Mouse (Mus musculus) C2C12 (cell line): ENCODE data around the gene Fxyd6.

Experiments used
- CTCF ChIP-seq: IDR thresholded peaks from one replicate; pipeline ENCODE4 v1.5.1; 2011; ENCODE audit not compliant: control insufficient read depth, insufficient read depth, insufficient read length
- FOSL1 ChIP-seq: IDR thresholded peaks from one replicate; pipeline ENCODE4 v1.8.0; 2011; ENCODE audit warnings: mild to moderate bottlenecking, low read length; ENCODE audit not compliant: poor library complexity, insufficient read depth, severe bottlenecking
- MYOD1 ChIP-seq: IDR thresholded peaks from one replicate; pipeline ENCODE4 v1.6.1; 2011; ENCODE audit warnings: low read depth; ENCODE audit not compliant: control insufficient read depth, insufficient read length
- MYOG ChIP-seq: IDR thresholded peaks from one replicate; pipeline ENCODE4 v1.6.1; 2011; ENCODE audit not compliant: control insufficient read depth, insufficient read length; ENCODE audit errors: extremely low read depth

- no peak for TF ChIP-seq CTCF
- TF ChIP-seq MYOD1, result no peak
- TF ChIP-seq MYOG, result no peak
- no peak for TF ChIP-seq FOSL1
Measured at GRCm38 (mm10) chr9:45440083-45440784, 70.2 kb downstream of the Fxyd6 start.
